Mouse (Mus musculus) 416B (cell line): ENCODE measurements around the gene Cdk2ap2.
"Not testable (repeated sequence)": the region's sequence is repeated elsewhere in the genome, so short reads cannot be mapped to it uniquely, and the experiment has no call there.

Experiments used
- DNase-seq: peaks from one replicate; pipeline ENCODE4 v3.0.0; 2011; ENCODE audit warnings: low read depth

The Cdk2ap2 gene

GRCm38 (mm10) chr19:4118350-4118749 is 21.4 kb downstream of the Cdk2ap2 start:
- DNase-seq, result no peak

GRCm38 (mm10) chr19:4119716-4120487 is 22.9 kb downstream of the Cdk2ap2 start:
- DNase-seq, result peak; percentile 93

- peak; percentile 29 for DNase-seq
These were observed 23.5 kb downstream of the Cdk2ap2 start for GRCm38 (mm10) chr19:4120496-4120895.

GRCm38 (mm10) chr19:4121097-4121805 is 24.3 kb downstream of the Cdk2ap2 start:
- peak; percentile 99 for DNase-seq

GRCm38 (mm10) chr19:4121896-4122295 is 24.9 kb downstream of the Cdk2ap2 start:
- DNase-seq, result peak; percentile 83

- DNase-seq, result peak; percentile 66
These were observed 25.7 kb downstream of the Cdk2ap2 start for GRCm38 (mm10) chr19:4122411-4123370.

- DNase-seq, result no peak
These were observed 27.4 kb downstream of the Cdk2ap2 start for GRCm38 (mm10) chr19:4124432-4124831.

- peak; percentile 53 for DNase-seq
These were observed 28.3 kb downstream of the Cdk2ap2 start for GRCm38 (mm10) chr19:4125268-4125667.

- DNase-seq, result peak; percentile 98
These were observed 29.0 kb downstream of the Cdk2ap2 start, which contains the start of gene Aip for GRCm38 (mm10) chr19:4125741-4126696. Gene Aip (minus strand): TSS chr19:4125858.

- peak; percentile 45 for DNase-seq
These were observed 29.9 kb downstream of the Cdk2ap2 start for GRCm38 (mm10) chr19:4126759-4127495.

GRCm38 (mm10) chr19:4129462-4129861 is 32.5 kb downstream of the Cdk2ap2 start:
- no peak for DNase-seq

- DNase-seq, result no peak
These were observed 33.1 kb downstream of the Cdk2ap2 start for GRCm38 (mm10) chr19:4130106-4130505.

GRCm38 (mm10) chr19:4131075-4131474 is 34.1 kb downstream of the Cdk2ap2 start:
- DNase-seq, result no peak

GRCm38 (mm10) chr19:4131768-4132167 is 34.8 kb downstream of the Cdk2ap2 start:
- DNase-seq, result peak; percentile 28

- no peak for DNase-seq
These were observed 37.4 kb downstream of the Cdk2ap2 start for GRCm38 (mm10) chr19:4134354-4134753.

GRCm38 (mm10) chr19:4135229-4135962 is 38.4 kb downstream of the Cdk2ap2 start:
- not testable (repeated sequence) for DNase-seq

- DNase-seq, result peak; percentile 58
These were observed 39.0 kb downstream of the Cdk2ap2 start for GRCm38 (mm10) chr19:4135963-4136345.

- peak; percentile 64 for DNase-seq
These were observed 39.5 kb downstream of the Cdk2ap2 start for GRCm38 (mm10) chr19:4136463-4136862.

GRCm38 (mm10) chr19:4137913-4138312 is 40.9 kb downstream of the Cdk2ap2 start:
- DNase-seq, result no peak
